Mouse (Mus musculus): ENCODE measurements around the gene Pask. TPM values are rescaled to one million over a fixed set of nuclear protein-coding genes. Genes with fewer than 3 reads are reported as not detected.

Pask gene
- polyA plus RNA-seq (2015; fragmentation: Nextera tagmentation; extraction: Ambion mirVana) = 3.3 and 4.2 TPM in 2 replicates

GRCm38 (mm10) chr1:93342648-93343503, at the start of gene Pask, which contains the start of gene Ppp1r7:
TSS of gene Pask (minus strand) at chr1:93343482.
TSS of gene Ppp1r7 (plus strand) at chr1:93342854.

GRCm38 (mm10) chr1:93373665-93374064, 30.4 kb upstream of the Pask start, which contains the start of gene Ano7:
TSS of gene Ano7 (plus strand) at chr1:93373930.

DNA sequence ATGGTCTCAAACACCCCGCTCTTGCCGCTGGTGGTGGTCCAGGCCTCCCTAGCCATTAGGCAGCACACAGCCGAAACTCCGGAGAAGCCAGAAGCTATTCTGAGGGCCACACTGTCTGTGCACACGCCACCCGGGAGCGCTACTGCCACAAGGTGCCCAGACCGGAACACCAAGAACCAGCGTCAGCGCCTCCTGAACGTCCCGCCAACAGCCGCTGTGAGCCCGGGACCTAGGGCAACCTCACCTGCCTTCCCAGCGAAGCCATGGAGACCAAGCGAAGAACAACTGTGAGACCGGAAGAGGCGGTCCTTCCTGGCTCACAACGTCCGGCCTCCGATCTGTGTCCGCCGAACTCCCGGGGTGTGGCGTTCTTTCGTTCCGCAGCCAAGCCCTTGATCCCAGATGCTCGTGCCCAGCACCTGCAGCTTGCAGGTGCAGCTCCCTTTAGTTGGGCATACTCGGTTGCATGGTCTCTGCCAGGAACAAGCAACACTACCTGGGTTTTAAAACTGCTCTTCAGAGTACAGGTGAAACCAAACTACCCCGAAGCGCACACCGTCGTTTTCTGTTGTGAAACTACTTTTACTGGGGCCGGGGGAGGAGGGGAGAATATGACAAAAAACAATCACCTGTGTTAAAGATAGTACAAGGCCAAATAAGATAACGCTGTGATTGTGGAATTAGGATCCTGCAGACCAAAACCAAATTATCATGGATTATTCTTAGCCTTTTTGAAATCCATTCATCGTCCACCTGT, 37.5 kb downstream of the Pask start, which contains the start of gene Mterf4:
Gene Mterf4 (minus strand): TSS at position 335 of the 757 bp plus-strand sequence.

Small RNA genes within 50 kb of the gene (microRNA-seq; reads per million reads assigned to microRNA genes)
- gene Mir6345 (ENCODE audit: borderline replicate concordance, insufficient number of aligned reads) (not detected), gene Mir6901 (ENCODE audit: borderline replicate concordance, insufficient number of aligned reads) (not detected), gene Mir6902 (ENCODE audit: borderline replicate concordance, insufficient number of aligned reads) (not detected)

Other genes starting within 250 kb of the Pask start
- gene Kif1a, start 241.5 kb downstream of the Pask start, polyA plus RNA-seq (2015; fragmentation: Nextera tagmentation; extraction: Ambion mirVana) = 34.3 and 67.0 TPM in 2 replicates
- gene Agxt, start 208.2 kb downstream of the Pask start, polyA plus RNA-seq (2015; fragmentation: Nextera tagmentation; extraction: Ambion mirVana) = 9.1 and 12.7 TPM in 2 replicates
- 0.27 and 0.28 TPM in 2 replicates for gene 2310007B03Rik, start 182.5 kb downstream of the Pask start, polyA plus RNA-seq (2015; fragmentation: Nextera tagmentation; extraction: Ambion mirVana)
- gene Crocc2, start 174.8 kb downstream of the Pask start, polyA plus RNA-seq (2015; fragmentation: Nextera tagmentation; extraction: Ambion mirVana) = 0.25 and 0.58 TPM in 2 replicates
- 6.1 and 8.1 TPM in 2 replicates for gene Sned1, start 107.6 kb downstream of the Pask start, polyA plus RNA-seq (2015; fragmentation: Nextera tagmentation; extraction: Ambion mirVana)
- 30.9 and 33.3 TPM in 2 replicates for gene Mterf4, start 37.6 kb downstream of the Pask start, polyA plus RNA-seq (2015; fragmentation: Nextera tagmentation; extraction: Ambion mirVana)
- 31.6 and 46.4 TPM in 2 replicates for gene Ppp1r7, start 628 bp downstream of the Pask start, polyA plus RNA-seq (2015; fragmentation: Nextera tagmentation; extraction: Ambion mirVana)
- gene Ano7, start 30.4 kb upstream of the Pask start, polyA plus RNA-seq (2015; fragmentation: Nextera tagmentation; extraction: Ambion mirVana) = 0.19 and 0.39 TPM in 2 replicates
- 92.2 and 145 TPM in 2 replicates for gene Hdlbp, start 135.3 kb upstream of the Pask start, polyA plus RNA-seq (2015; fragmentation: Nextera tagmentation; extraction: Ambion mirVana)
- 3.8 and 5.1 TPM in 2 replicates for gene Farp2, start 168.6 kb upstream of the Pask start, polyA plus RNA-seq (2015; fragmentation: Nextera tagmentation; extraction: Ambion mirVana)